In the genomic region with DNA sequence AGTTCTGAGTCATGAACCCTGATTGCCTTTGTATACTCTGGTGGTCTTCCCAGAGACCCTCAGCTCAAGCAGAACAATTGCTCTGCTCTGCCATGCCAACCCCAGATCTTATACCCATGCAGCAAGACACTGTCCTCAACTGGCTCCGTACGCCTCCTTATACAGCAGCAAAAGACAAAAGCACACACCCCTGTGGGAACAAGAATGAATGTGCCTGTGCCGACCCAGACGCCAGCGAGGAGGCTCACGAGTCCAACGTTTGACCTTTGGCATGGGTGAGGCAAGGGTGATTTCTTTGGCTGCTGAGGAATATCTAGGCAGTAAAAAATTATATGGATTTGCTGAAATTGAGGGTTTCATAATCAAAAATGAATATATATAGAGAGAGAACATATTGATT, we compare ENCODE assay signal across 22 mouse cellular contexts.
"Had no signal": no experiment of that assay in that cellular context is flagged by ENCODE, and none has a peak within 500 bp of the region (broad histone marks: within the 10 kb centered on the region; RNA-seq: fewer than 3 reads in every experiment).

No protein-coding gene starts in this region.

- H3K4me3 ChIP-seq: kidney, embryonic 15.5 days; layer of hippocampus, adult 2 months; limb, embryonic 10.5 days; limb, embryonic 13.5 days; liver, embryonic 12.5 days; liver, embryonic 15.5 days; lung, embryonic 15.5 days; megakaryocyte, embryonic 14.5 days; midbrain, embryonic 10.5 days; midbrain, embryonic 13.5 days; myocyte had no signal

- DNase-seq: kidney, adult 8-10 months; kidney, postnatal 14 days; kidney, postnatal 4 days; layer of hippocampus, adult 9-11 months; liver; lung, adult 18-20 months; lung, postnatal 10 days; lung, postnatal 36 days; thymus, adult 18-20 months; thymus, postnatal 36 days had no signal

- H3K9me3 ChIP-seq: kidney, embryonic 15.5 days; limb, embryonic 10.5 days; limb, embryonic 13.5 days; liver, embryonic 12.5 days; liver, embryonic 15.5 days; lung, embryonic 15.5 days; megakaryocyte, embryonic 14.5 days; midbrain, embryonic 10.5 days; midbrain, embryonic 13.5 days had no signal

- H3K36me3 ChIP-seq: kidney, embryonic 15.5 days; limb, embryonic 10.5 days; limb, embryonic 13.5 days; liver, embryonic 12.5 days; liver, embryonic 15.5 days; lung, embryonic 15.5 days; midbrain, embryonic 10.5 days had no signal

- H3K9ac ChIP-seq: kidney, embryonic 15.5 days; limb, embryonic 13.5 days; liver, embryonic 12.5 days; liver, embryonic 15.5 days; lung, embryonic 15.5 days; midbrain, embryonic 13.5 days had no signal

- H3K27me3 ChIP-seq: kidney, embryonic 15.5 days; limb, embryonic 13.5 days; liver, embryonic 12.5 days; liver, embryonic 15.5 days; lung, embryonic 15.5 days; megakaryocyte, embryonic 14.5 days; midbrain, embryonic 13.5 days had no signal

- ATAC-seq: liver, embryonic 12.5 days; midbrain, embryonic 13.5 days; midbrain, embryonic 16.5 days had no signal

- H3K4me2 ChIP-seq: kidney, embryonic 15.5 days; limb, embryonic 13.5 days; liver, embryonic 12.5 days; liver, embryonic 15.5 days; lung, embryonic 15.5 days; midbrain, embryonic 13.5 days had no signal

- H3K4me1 ChIP-seq: kidney, embryonic 15.5 days; limb, embryonic 10.5 days; limb, embryonic 13.5 days; liver, embryonic 12.5 days; liver, embryonic 15.5 days; lung, embryonic 15.5 days; megakaryocyte, embryonic 14.5 days had no signal

- H3K27ac ChIP-seq: kidney, embryonic 15.5 days; limb, embryonic 10.5 days; limb, embryonic 13.5 days; liver, embryonic 12.5 days; liver, embryonic 15.5 days; lung, embryonic 15.5 days; midbrain, embryonic 10.5 days; midbrain, embryonic 13.5 days had no signal
